Mouse (Mus musculus) lung, adult 2 months (tissue): ENCODE measurements around the gene Rbm5. TPM values are rescaled to one million over a fixed set of nuclear protein-coding genes. Genes with fewer than 3 reads are reported as not detected.

Source experiments
- DNase-seq: peaks from one replicate; pipeline ENCODE4 v3.0.0; 2022
- H3K4me1 ChIP-seq: fragments of 200-500 bp; 2 replicates; pipeline ENCODE4 v1.6.1; 2011; ENCODE audit warnings: low read length; ENCODE audit not compliant: control insufficient read depth, insufficient read depth
- H3K4me3 ChIP-seq: fragments of 200-500 bp; replicated peaks from 2 replicates; pipeline ENCODE3; 2011; ENCODE audit warnings: low read depth, mild to moderate bottlenecking, control low read depth, low read length; ENCODE audit errors: extremely low read depth
- CTCF ChIP-seq: fragments of 200-500 bp; IDR thresholded peaks from 2 replicates; pipeline ENCODE4 v1.5.1; 2011; ENCODE audit warnings: mild to moderate bottlenecking, low read length, control low read depth; ENCODE audit not compliant: insufficient read depth
- POLR2A ChIP-seq: fragments of 200-500 bp; IDR thresholded peaks from 2 replicates; pipeline ENCODE4 v1.6.1; 2011; ENCODE audit warnings: low read depth, mild to moderate bottlenecking, control low read depth, low read length, borderline replicate concordance; ENCODE audit errors: extremely low read depth
- WGBS: fragments of 180-500 bp; shearing (Covaris S2); methylation state at CpG from one replicate; pipeline ENCODE4 v1.1.7; 2018; 5-methylcytosine and 5-hydroxymethylcytosine counted together
- polyA plus RNA-seq: library from polyadenylated mRNA; depleted of rRNA; stranded (reverse); fragments of >200 nt; gene quantifications from 2 replicates; pipeline ENCODE4 v1.2.3, GENCODE M21; 2012

The Rbm5 gene
- polyA plus RNA-seq, 1 experiment = 77.1 TPM

DNA sequence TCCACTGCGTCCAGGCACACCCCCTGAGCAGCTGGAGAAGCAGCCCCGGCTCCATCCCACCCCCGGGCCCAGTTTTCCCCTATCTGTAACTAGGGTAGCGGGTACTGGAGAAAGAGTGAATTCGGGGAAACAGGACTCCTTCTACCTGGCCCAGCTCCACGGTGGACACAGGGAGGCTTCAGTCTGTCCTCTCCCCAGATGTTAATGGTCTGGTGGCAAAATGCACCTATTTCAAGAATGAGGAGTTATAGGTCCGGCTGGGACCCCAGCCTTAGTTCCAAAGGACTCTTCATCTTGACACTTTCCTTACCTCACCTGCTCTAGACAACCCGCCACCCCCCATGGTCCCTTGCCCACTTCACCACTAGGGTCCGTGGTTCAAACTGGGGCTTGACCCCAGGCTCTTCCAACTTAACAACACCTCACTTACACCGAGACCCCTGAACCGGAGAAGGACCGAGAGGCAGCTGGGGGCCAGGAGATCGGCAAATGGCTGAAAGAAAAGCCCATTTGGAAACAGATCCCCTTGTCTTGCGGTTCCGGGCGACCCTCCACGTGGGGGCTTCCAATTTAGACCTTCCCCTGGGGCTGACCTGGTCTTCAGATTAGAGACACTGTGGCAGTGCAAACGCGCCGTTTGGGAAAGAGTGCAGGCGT, 62.2 kb downstream of the Rbm5 start:
- TF ChIP-seq POLR2A (no peak), CTCF (no peak)
- no peak for DNase-seq
- WGBS = 6% methylated on average over 21 of the region's 21 CpGs
- peak overlapping the region; percentile 87 for H3K4me3 ChIP-seq
- peaks cover 7% of the 10 kb centered on the region for H3K4me1 ChIP-seq

DNA sequence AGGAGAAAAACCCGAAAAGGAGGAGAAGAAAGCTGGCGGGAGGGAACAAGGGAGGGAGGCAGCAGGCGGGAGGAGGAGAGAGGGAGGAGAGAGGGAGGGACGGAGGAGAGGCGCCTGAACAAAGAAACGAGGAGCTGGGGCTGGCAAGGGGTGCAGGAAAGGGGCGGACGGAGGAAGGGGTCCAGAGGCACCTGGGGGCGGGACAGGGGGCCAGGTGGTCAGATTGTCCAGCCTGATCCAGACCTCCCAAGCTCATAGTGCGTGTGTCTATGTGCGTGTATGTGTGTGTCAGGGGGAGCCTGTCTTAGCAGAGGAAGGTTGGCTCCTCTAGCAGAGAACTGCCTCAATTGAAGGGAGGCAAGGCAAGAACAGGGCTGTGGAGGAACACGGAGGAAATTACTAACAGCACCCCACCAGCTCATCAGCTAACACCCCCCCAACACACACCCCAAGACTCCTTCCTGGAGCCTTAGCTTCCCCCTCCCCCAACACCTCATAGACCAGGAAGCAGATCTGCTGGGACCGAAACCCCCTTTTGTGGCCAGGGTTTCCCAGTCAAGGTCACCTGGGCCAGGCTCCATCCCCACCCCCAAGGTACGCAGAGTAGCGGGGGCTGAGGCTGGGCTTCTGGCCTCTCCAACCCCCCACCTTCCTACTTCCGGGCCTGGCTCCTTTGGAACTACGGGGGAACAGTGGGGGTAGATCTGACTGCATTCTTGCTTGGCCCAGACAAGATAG, 62.9 kb downstream of the Rbm5 start:
- Histone ChIP-seq H3K4me3 (peak overlapping the region; percentile 87), H3K4me1 (peaks cover 13% of the 10 kb centered on the region)
- TF ChIP-seq POLR2A (no peak), CTCF (no peak)
- WGBS = 4% methylated on average over 16 of the region's 17 CpGs
- DNase-seq = no peak

DNA sequence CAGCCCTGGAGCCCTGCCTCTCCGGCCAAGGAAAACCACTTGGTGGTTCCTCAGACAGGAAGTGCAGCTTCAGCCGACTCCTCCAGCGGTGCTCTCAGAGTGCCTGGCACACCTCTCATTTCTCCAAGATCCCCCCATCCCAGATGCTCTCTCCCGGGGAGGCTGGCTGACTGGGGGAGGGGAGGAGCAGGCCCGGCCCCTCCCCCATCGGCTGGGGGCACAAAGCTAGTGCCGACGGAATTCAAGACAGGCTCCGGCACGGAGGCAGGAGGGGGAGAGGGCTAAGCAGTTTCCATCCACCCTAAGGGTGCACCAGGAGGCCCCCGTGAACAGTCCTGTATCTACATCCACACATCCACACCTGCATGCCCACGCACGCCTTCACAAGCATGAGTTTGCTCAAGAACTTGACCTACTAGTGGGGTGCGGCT, 64.0 kb downstream of the Rbm5 start:
- peaks cover 22% of the 10 kb centered on the region for H3K4me1 ChIP-seq
- no peak for DNase-seq
- no peak for TF ChIP-seq POLR2A
- TF ChIP-seq CTCF = no peak
- H3K4me3 ChIP-seq = peak overlapping the region; percentile 87
- 11% methylated on average over 14 of the region's 14 CpGs for WGBS

DNA sequence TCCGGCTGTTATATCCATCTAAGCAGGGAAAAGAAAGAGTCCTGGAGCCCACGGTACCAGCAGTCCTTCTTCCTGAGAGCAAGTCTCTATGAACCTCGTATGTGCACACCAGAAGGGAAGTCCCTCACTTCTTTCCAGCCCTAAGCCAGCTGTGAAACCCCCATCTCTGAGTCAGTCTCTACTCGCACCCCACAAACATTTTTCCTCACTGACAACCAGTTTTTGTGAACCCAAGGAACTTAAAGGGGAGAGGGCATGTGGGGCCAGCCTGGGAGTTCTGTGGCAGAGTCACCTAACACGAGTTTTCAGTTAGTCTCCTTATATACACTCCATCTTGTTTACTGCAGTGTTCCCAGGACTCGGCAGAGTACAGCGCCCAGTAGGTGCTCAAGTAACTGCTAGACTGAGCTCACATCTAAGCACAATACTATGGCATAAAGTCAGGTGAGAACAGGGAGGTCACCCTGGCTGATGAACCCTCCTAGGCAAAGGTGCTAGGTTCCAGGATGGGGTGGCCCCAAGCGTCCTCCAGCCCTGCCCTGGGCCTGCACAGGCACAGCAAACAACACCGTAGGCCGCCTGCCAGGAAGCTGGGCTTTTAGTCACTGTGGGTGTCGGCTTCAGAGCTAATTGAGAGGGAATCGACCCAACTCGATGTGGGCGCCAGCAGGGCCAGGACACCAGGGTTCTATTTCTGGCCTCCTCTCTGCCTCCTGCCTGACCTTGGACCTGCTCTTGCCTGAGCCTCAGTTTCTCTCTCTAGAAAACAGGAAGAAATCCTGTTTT, 67.3 kb downstream of the Rbm5 start:
- Histone ChIP-seq H3K4me1 (peaks cover 48% of the 10 kb centered on the region), H3K4me3 (no peak overlapping the region)
- TF ChIP-seq POLR2A = no peak
- peak; percentile 56 for DNase-seq
- WGBS = 34% methylated on average over 14 of the region's 14 CpGs

DNA sequence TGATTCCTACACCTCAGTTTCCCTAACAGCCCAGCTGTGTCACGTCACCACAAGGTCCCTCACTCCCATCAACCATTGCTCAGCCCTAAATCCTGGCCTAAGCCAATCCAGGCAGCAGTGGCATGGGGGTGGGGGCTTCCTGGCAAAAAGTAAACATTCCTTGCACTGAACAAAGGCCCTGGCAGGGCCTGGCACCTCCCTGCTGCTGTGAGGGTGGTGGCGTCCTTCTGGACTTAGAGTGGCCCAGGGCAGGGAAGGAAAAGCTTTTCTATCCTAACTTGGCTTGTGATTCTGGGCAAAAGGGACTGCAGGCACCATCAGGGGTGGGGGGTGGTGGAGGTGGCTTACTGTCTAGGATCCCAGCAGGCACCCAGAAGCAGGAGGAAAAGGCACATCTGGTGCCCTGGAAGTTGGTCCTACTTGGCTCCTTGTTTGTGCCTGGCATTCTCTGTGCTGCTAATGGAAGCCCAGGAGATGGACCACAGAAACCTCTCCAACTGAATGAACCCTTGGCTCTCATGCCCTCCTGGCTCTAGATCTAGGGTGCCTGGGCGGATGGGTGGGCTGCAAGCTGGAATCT, 68.1 kb downstream of the Rbm5 start:
- DNase-seq = peak; percentile 59
- peaks cover 48% of the 10 kb centered on the region for H3K4me1 ChIP-seq
- TF ChIP-seq POLR2A (0 out of 2 replicates have a peak, but pooled peaks have one; percentile 36), CTCF (no peak)
- no peak overlapping the region for H3K4me3 ChIP-seq
- WGBS = 39% methylated on average over 3 of the region's 3 CpGs

DNA sequence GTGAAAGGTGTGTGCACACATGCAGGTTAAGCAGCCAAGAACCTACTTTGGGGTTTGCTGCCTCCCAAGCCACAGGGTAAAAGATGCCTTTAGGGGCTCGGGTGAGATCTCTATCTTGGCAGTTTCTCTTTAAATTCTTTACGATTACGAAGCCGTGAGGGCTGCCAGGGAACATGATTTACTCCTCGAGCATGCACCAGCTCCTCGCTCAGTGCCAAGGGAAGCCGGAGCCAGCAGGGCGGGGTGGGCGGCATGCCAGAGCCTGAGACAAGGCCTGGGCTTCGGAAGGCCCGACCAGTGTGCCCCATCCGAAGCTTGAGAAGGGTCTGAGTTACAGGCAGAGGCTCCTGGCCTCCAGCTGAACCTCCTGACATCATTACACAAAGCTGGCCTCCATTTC, 69.2 kb downstream of the Rbm5 start:
- 14% methylated on average over 12 of the region's 12 CpGs for WGBS
- peak; percentile 85 for DNase-seq
- peaks cover 50% of the 10 kb centered on the region for H3K4me1 ChIP-seq

DNA sequence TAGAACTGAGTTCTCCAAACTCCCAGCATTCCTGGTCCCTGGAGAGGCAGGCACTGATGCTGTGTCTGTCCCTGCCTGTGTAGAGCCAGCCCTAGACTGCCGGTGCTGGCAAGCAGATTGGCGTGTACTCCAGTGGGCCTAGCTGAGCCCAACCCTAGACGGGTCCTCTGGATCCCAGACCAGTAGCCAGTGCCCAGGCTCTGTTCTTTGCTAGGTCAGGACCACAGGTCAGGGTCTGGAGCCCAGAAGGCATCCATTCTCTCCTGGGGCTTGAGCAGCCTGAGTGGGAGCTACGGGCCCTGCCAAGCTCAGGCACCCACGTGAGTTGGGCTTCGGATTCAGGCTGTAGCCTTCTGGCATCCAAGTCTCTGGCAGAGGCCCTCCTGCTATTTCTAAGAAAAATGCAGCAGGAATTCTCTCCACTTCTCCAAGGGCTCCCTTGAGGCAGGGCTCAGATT, 70.7 kb downstream of the Rbm5 start:
- peak; percentile 45 for DNase-seq
- Histone ChIP-seq H3K4me3 (no peak overlapping the region), H3K4me1 (peaks cover 58% of the 10 kb centered on the region)
- WGBS = 32% methylated on average over 6 of the region's 6 CpGs
- TF ChIP-seq POLR2A (no peak), CTCF (no peak)

More for the DNA sequence above, 69.2 kb downstream of the Rbm5 start:
- TF ChIP-seq POLR2A (no peak), CTCF (no peak)
- H3K4me3 ChIP-seq = peak overlapping the region; percentile 18

DNA sequence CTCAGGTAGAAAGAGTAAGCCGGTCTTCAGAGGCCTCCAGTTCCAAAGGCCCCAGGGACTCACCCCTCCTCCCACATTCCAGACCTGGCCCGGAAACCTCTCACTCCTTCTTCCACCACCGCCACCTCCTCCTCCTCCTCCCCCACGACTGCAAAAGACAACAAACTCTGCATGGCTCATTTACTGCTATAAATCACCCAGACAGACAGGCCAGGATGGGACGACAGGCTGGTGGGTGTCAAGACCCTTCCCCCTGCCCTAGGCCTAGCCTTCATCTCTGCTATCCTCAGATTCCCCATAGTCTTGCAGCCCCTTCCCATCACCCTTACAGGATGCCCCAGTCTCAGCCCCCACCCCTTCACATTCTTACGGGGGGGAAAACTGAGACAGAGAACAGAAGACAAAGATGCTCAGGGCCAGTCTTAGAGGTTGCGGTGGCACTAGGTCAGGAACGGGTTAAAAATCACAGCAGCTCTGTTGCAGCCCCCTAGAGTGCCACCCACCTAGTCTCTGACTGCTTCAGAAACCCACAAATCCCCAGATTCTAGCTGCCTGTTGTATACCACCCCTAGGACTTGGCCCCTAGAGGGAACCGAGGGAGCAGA, 71.3 kb downstream of the Rbm5 start:
- 26% methylated on average over 9 of the region's 9 CpGs for WGBS
- TF ChIP-seq CTCF (no peak), POLR2A (no peak)
- no peak overlapping the region for H3K4me3 ChIP-seq
- H3K4me1 ChIP-seq = peaks cover 61% of the 10 kb centered on the region
- no peak for DNase-seq
